Mouse (Mus musculus) myocyte (in vitro differentiated cells): Measurements from ENCODE around the gene Gpr108. TPM values are rescaled to one million over a fixed set of nuclear protein-coding genes. Genes with fewer than 3 reads are reported as not detected.

Experiments
- H3K27me3 ChIP-seq: one replicate; pipeline ENCODE4 v1.6.1; 2011; ENCODE audit not compliant: control insufficient read depth, insufficient read depth, insufficient read length
- H3K36me3 ChIP-seq: one replicate; pipeline ENCODE4 v1.6.1; 2011; ENCODE audit not compliant: control insufficient read depth, insufficient read depth
- H3K4me2 ChIP-seq: one replicate; pipeline ENCODE4 v1.6.1; 2011; ENCODE audit warnings: low read depth, control low read depth
- H3K4me3 ChIP-seq: one replicate; pipeline ENCODE4 v1.5.1; 2011; ENCODE audit warnings: mild to moderate bottlenecking, control low read depth, moderate library complexity
- H3K79me2 ChIP-seq: one replicate; pipeline ENCODE4 v1.6.1; 2011; ENCODE audit not compliant: control insufficient read depth, insufficient read depth
- H3ac ChIP-seq: one replicate; pipeline ENCODE4 v1.6.1; 2011; ENCODE audit not compliant: control insufficient read depth, insufficient read length
- CEBPB ChIP-seq: IDR thresholded peaks from 2 replicates; pipeline ENCODE4 v1.6.1; 2011; ENCODE audit warnings: mild to moderate bottlenecking, moderate library complexity; ENCODE audit not compliant: poor library complexity, insufficient read depth, severe bottlenecking
- E2F4 ChIP-seq: IDR thresholded peaks from one replicate; pipeline ENCODE4 v1.6.1; 2011; ENCODE audit warnings: mild to moderate bottlenecking, control low read depth, moderate library complexity; ENCODE audit not compliant: insufficient read depth
- MAX ChIP-seq: IDR thresholded peaks from one replicate; pipeline ENCODE4 v1.6.1; 2011; ENCODE audit warnings: low read depth, mild to moderate bottlenecking, control low read depth
- MYOD1 ChIP-seq, 3 experiments: IDR thresholded peaks; one replicate each; pipeline ENCODE4 v1.6.1; 2011; ENCODE audit warnings: control low read depth in 2 of 3, low read depth in 2 of 3, mild to moderate bottlenecking in 2 of 3, moderate library complexity in 1 of 3; ENCODE audit not compliant: insufficient read length in 2 of 3, control insufficient read depth in 1 of 3
- MYOG ChIP-seq, 3 experiments: IDR thresholded peaks; one replicate each; pipeline ENCODE4 v1.6.1; 2011; ENCODE audit warnings: control low read depth in 2 of 3, low read depth in 2 of 3, mild to moderate bottlenecking in 2 of 3; ENCODE audit not compliant: insufficient read length in 2 of 3, control insufficient read depth in 1 of 3, insufficient read depth in 1 of 3
- POLR2A ChIP-seq: IDR thresholded peaks from one replicate; pipeline ENCODE4 v1.6.1; 2011; ENCODE audit warnings: low read depth, mild to moderate bottlenecking, control low read depth, moderate library complexity; ENCODE audit not compliant: insufficient read length
- POLR2AphosphoS2 ChIP-seq: IDR thresholded peaks from one replicate; pipeline ENCODE4 v1.6.1; 2011; ENCODE audit warnings: low read depth, control low read depth; ENCODE audit not compliant: insufficient read length
- REST ChIP-seq: IDR thresholded peaks from one replicate; pipeline ENCODE4 v1.6.1; 2011; ENCODE audit warnings: mild to moderate bottlenecking, control low read depth, moderate library complexity; ENCODE audit not compliant: insufficient read depth, insufficient read length
- SRF ChIP-seq: IDR thresholded peaks from one replicate; pipeline ENCODE4 v1.6.1; 2011; ENCODE audit warnings: low read depth; ENCODE audit not compliant: control insufficient read depth, insufficient read length
- TCF12 ChIP-seq: IDR thresholded peaks from one replicate; pipeline ENCODE4 v1.6.1; 2011; ENCODE audit warnings: mild to moderate bottlenecking, control low read depth; ENCODE audit not compliant: poor library complexity, insufficient read depth, severe bottlenecking
- TCF3 ChIP-seq: IDR thresholded peaks from one replicate; pipeline ENCODE4 v1.6.1; 2011; ENCODE audit warnings: low read depth, control low read depth; ENCODE audit not compliant: insufficient read length
- USF1 ChIP-seq: IDR thresholded peaks from one replicate; pipeline ENCODE4 v1.6.1; 2011; ENCODE audit warnings: low read depth, mild to moderate bottlenecking, control low read depth, moderate library complexity
- polyA plus RNA-seq: library from polyadenylated mRNA; unstranded; fragments of >200 nt; fragmentation: generic; extraction: Trizol; gene quantifications from one replicate; pipeline ENCODE4 v1.2.1, GENCODE M21; 2012; ENCODE audit warnings: missing spikeins

The Gpr108 gene
- polyA plus RNA-seq, 1 experiment, result 53.9 TPM

GRCm38 (mm10) chr17:57229851-57230727, 18.2 kb downstream of the Gpr108 start:
- Histone ChIP-seq H3K4me2 (no peak overlapping the region), H3K36me3 (no peaks in the 10 kb centered on the region)

GRCm38 (mm10) chr17:57228873-57229272, 19.4 kb downstream of the Gpr108 start:
- Histone ChIP-seq H3K36me3 (no peaks in the 10 kb centered on the region), H3ac (no peak overlapping the region), H3K79me2 (no peaks in the 10 kb centered on the region), H3K4me2 (no peak overlapping the region), H3K4me3 (no peak overlapping the region), H3K27me3 (peaks cover 21% of the 10 kb centered on the region)
- TF ChIP-seq POLR2AphosphoS2 (no peak), USF1 (no peak), CEBPB (no peak)

More at GRCm38 (mm10) chr17:57229851-57230727, 18.2 kb downstream of the Gpr108 start:
- no peaks in the 10 kb centered on the region for H3K79me2 ChIP-seq
- no peak overlapping the region for H3K4me3 ChIP-seq
- no peak for TF ChIP-seq SRF
- no peak for TF ChIP-seq POLR2A
- no peak for TF ChIP-seq REST
- no peak for TF ChIP-seq MYOD1 (IDR thresholded peaks at IDR 0.05; ENCODE audit: control insufficient read depth in 1 of 3, insufficient read length in 2 of 3, low read depth in 2 of 3)
- no peak for TF ChIP-seq TCF12
- no peak for TF ChIP-seq MYOG (IDR thresholded peaks at IDR 0.05; ENCODE audit: control insufficient read depth in 1 of 3, insufficient read depth in 1 of 3, insufficient read length in 2 of 3, low read depth in 2 of 3)
- TF ChIP-seq TCF3, result no peak
- no peak for TF ChIP-seq POLR2AphosphoS2
- H3ac ChIP-seq, result no peak overlapping the region
- H3K27me3 ChIP-seq, result peaks cover 17% of the 10 kb centered on the region

- no peaks in the 10 kb centered on the region for H3K36me3 ChIP-seq
- H3ac ChIP-seq, result no peak within 1 kb of the TSS
- H3K4me3 ChIP-seq, result no peak within 1 kb of the TSS
- TF ChIP-seq MAX (no peak), CEBPB (no peak), POLR2AphosphoS2 (no peak)
- peaks cover 28% of the 10 kb centered on the region for H3K27me3 ChIP-seq
- no peaks in the 10 kb centered on the region for H3K79me2 ChIP-seq
- no peak within 1 kb of the TSS for H3K4me2 ChIP-seq
These were observed 20.2 kb downstream of the Gpr108 start, which contains the start of gene C3 for GRCm38 (mm10) chr17:57228014-57228413. Gene C3 (minus strand): TSS chr17:57228136.

- no peaks in the 10 kb centered on the region for H3K36me3 ChIP-seq
- H3ac ChIP-seq, result no peak overlapping the region
- H3K4me2 ChIP-seq, result no peak overlapping the region
- peaks cover 32% of the 10 kb centered on the region for H3K27me3 ChIP-seq
- TF ChIP-seq MYOD1 (IDR thresholded peaks at IDR 0.05; ENCODE audit: control insufficient read depth in 1 of 3, insufficient read length in 2 of 3, low read depth in 2 of 3) (no peak), TCF3 (no peak), USF1 (no peak), E2F4 (no peak), TCF12 (no peak), MAX (no peak), REST (no peak), POLR2AphosphoS2 (no peak), POLR2A (no peak), CEBPB (no peak), MYOG (IDR thresholded peaks at IDR 0.05; ENCODE audit: control insufficient read depth in 1 of 3, insufficient read depth in 1 of 3, insufficient read length in 2 of 3, low read depth in 2 of 3) (no peak), SRF (no peak)
- H3K79me2 ChIP-seq, result no peaks in the 10 kb centered on the region
- no peak overlapping the region for H3K4me3 ChIP-seq
These were observed 20.8 kb downstream of the Gpr108 start for GRCm38 (mm10) chr17:57227468-57227867.

- TF ChIP-seq POLR2AphosphoS2 (no peak), SRF (no peak), MAX (no peak), MYOG (IDR thresholded peaks at IDR 0.05; ENCODE audit: control insufficient read depth in 1 of 3, insufficient read depth in 1 of 3, insufficient read length in 2 of 3, low read depth in 2 of 3) (no peak), TCF3 (no peak), E2F4 (no peak), REST (no peak), USF1 (no peak), MYOD1 (IDR thresholded peaks at IDR 0.05; ENCODE audit: control insufficient read depth in 1 of 3, insufficient read length in 2 of 3, low read depth in 2 of 3) (no peak), POLR2A (no peak)
- no peaks in the 10 kb centered on the region for H3K79me2 ChIP-seq
- no peaks in the 10 kb centered on the region for H3K36me3 ChIP-seq
- no peak overlapping the region for H3K4me3 ChIP-seq
- H3K4me2 ChIP-seq, result no peak overlapping the region
- H3K27me3 ChIP-seq, result peaks cover 48% of the 10 kb centered on the region
- no peak overlapping the region for H3ac ChIP-seq
These were observed 24.9 kb downstream of the Gpr108 start for GRCm38 (mm10) chr17:57223313-57223712.
